Mouse (Mus musculus) heart, postnatal 0 days (tissue): ENCODE results near the gene Rsc1a1.

ENCODE experiments used
- CTCF ChIP-seq: IDR thresholded peaks from 2 replicates; pipeline ENCODE4 v1.5.1; 2016; ENCODE audit warnings: antibody characterized with exemption, control low read depth, low read depth
- EP300 ChIP-seq: IDR thresholded peaks from 2 replicates; pipeline ENCODE4 v1.6.1; 2016; ENCODE audit warnings: antibody characterized with exemption, low read depth

GRCm38 (mm10) chr4:141653813-141654212, 31.6 kb downstream of the Rsc1a1 start:
- TF ChIP-seq CTCF, result no peak
- no peak for TF ChIP-seq EP300
